Mouse (Mus musculus) forebrain, embryonic 15.5 days (tissue): ENCODE data around the gene Amigo1. TPM values are rescaled to one million over a fixed set of nuclear protein-coding genes. Genes with fewer than 3 reads are reported as not detected.

Source experiments
- ATAC-seq: fragments of 200-750 bp; cut with Nextera tagmentation; replicated peaks from 2 replicates; pipeline ENCODE4 v1.8.0; 2017; ENCODE audit warnings: mild to moderate bottlenecking, moderate TSS enrichment, moderate library complexity
- H3K27ac ChIP-seq: fragments of 300-500 bp; sonication (generic); replicated peaks from 2 replicates; pipeline ENCODE4 v1.5.1; 2015; ENCODE audit warnings: mild to moderate bottlenecking, inconsistent platforms
- H3K27me3 ChIP-seq: fragments of 300-500 bp; sonication (generic); 2 replicates; pipeline ENCODE4 v1.6.1; 2015; ENCODE audit warnings: inconsistent platforms
- H3K36me3 ChIP-seq: fragments of 300-500 bp; sonication (generic); 2 replicates; pipeline ENCODE4 v1.6.1; 2015; ENCODE audit warnings: mild to moderate bottlenecking, inconsistent platforms
- H3K4me1 ChIP-seq: fragments of 300-500 bp; sonication (generic); 2 replicates; pipeline ENCODE4 v1.6.1; 2015; ENCODE audit warnings: inconsistent platforms
- H3K4me2 ChIP-seq: fragments of 300-500 bp; sonication (generic); replicated peaks from 2 replicates; pipeline ENCODE4 v1.6.1; 2015; ENCODE audit warnings: mild to moderate bottlenecking, inconsistent platforms
- H3K4me3 ChIP-seq: fragments of 300-500 bp; sonication (generic); 2 replicates; pipeline ENCODE4 v1.5.1; 2015; ENCODE audit warnings: mild to moderate bottlenecking, inconsistent platforms
- H3K9ac ChIP-seq: fragments of 300-500 bp; sonication (generic); replicated peaks from 2 replicates; pipeline ENCODE4 v1.6.1; 2015; ENCODE audit warnings: mild to moderate bottlenecking, inconsistent platforms
- H3K9me3 ChIP-seq: fragments of 300-500 bp; sonication (generic); 2 replicates; pipeline ENCODE4 v1.6.1; 2016; ENCODE audit warnings: inconsistent platforms
- WGBS: fragments of 180-500 bp; shearing (Covaris S2); methylation state at CpG from one replicate; pipeline ENCODE4 v1.1.7; 2015; ENCODE audit warnings: mixed read lengths; 5-methylcytosine and 5-hydroxymethylcytosine counted together
- polyA plus RNA-seq: library from polyadenylated mRNA; unstranded; fragments of >200 nt; fragmentation: Nextera tagmentation; extraction: Ambion mirVana; gene quantifications from 2 replicates; pipeline ENCODE4 v1.2.1, GENCODE M21; 2015

Amigo1 gene
- polyA plus RNA-seq, 1 experiment from 2014 or later = 11.7 TPM

DNA sequence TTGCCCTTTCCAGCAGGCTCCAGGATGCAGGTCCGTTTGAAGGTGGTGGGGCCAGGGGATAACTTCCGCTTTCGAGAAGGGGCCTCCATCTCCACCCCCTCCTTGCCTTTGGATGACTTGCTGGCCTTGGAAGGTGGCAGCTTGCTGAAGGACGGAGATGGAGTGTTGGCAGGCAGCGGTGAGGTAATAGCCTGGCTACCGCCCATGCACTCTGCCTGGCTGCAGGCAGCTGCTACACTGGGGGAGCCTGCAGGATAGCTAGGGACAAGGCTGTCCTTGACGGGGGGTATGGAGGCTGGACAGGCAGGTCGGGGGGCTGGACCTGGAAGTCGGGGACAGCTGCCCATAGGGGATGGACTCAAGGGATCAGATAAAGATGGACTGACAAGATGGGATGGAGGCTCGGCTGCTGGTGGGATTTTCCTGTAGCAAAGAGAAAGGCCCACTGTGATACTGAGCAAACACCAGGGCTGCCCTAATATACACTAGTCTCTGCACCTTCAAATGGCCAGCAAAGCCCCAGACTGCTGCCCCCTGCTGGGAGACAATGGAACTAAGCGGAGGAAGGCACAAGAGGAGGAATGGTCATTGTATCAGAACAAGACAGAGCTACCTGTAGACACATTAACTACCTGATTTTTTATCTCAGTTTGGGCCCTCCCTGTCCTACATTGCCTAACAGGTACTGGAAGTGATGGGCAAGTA lies 17.6 kb downstream of the Amigo1 start:
- H3K27ac ChIP-seq = no peak overlapping the region
- H3K4me3 ChIP-seq = no peak overlapping the region
- peaks cover 44% of the 10 kb centered on the region for H3K36me3 ChIP-seq
- no peaks in the 10 kb centered on the region for H3K9me3 ChIP-seq
- peaks cover 46% of the 10 kb centered on the region for H3K4me1 ChIP-seq
- 83% methylated on average over 11 of the region's 11 CpGs for WGBS
- no peak for ATAC-seq
- no peaks in the 10 kb centered on the region for H3K27me3 ChIP-seq
- H3K4me2 ChIP-seq = no peak overlapping the region
- H3K9ac ChIP-seq = no peak overlapping the region

DNA sequence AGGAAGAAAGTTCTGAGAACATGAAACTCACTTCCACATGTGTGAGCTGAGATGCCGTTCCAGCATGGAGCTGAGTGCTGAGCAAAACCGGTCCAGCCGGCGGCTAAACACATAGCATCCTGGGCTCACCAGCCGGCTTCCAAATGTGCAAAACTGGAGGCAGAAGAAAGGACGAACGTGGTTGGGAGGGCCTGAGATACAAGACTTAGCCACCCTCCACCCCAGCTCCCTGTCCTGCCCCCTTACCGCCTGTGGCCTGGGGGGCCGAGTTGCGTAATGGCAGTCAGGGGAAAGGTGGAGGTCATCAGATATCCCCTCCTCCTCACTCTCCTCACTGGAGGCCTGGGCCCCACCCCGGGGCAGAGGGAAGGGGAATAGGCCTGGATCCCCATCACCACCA lies 18.3 kb downstream of the Amigo1 start:
- H3K9me3 ChIP-seq = no peaks in the 10 kb centered on the region
- H3K4me3 ChIP-seq = no peak overlapping the region
- H3K9ac ChIP-seq = no peak overlapping the region
- ATAC-seq = no peak
- no peaks in the 10 kb centered on the region for H3K27me3 ChIP-seq
- peaks cover 53% of the 10 kb centered on the region for H3K4me1 ChIP-seq
- 86% methylated on average over 11 of the region's 11 CpGs for WGBS
- peaks cover 40% of the 10 kb centered on the region for H3K36me3 ChIP-seq
- no peak overlapping the region for H3K4me2 ChIP-seq
- no peak overlapping the region for H3K27ac ChIP-seq

DNA sequence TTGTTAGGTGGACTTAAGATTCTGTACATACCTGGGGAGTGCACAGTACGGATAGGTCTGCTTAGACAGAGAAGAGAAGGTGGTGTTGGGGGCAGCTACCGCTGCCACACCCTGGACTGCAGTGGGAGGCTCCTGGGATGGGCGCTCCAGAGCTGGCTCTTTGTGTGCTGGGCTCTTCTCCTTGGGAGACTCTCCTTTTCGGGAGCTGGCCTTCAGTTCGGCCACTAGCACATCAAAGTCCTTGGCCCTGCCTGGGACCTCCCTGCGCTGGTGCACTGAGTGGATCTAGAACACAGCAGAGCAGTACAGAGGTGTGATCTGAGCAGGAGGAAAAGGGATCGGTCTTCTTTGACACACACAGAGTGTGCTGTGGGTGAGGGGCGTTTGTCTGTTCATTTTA lies 19.5 kb downstream of the Amigo1 start:
- H3K4me2 ChIP-seq = no peak overlapping the region
- H3K9ac ChIP-seq = no peak overlapping the region
- no peaks in the 10 kb centered on the region for H3K9me3 ChIP-seq
- H3K27me3 ChIP-seq = no peaks in the 10 kb centered on the region
- peaks cover 45% of the 10 kb centered on the region for H3K4me1 ChIP-seq
- 90% methylated on average over 8 of the region's 8 CpGs for WGBS
- H3K36me3 ChIP-seq = peaks cover 40% of the 10 kb centered on the region
- H3K4me3 ChIP-seq = no peak overlapping the region
- 0 out of 2 replicates have a peak overlapping the region, but pooled peaks have one; percentile 5 for H3K27ac ChIP-seq
- no peak for ATAC-seq

DNA sequence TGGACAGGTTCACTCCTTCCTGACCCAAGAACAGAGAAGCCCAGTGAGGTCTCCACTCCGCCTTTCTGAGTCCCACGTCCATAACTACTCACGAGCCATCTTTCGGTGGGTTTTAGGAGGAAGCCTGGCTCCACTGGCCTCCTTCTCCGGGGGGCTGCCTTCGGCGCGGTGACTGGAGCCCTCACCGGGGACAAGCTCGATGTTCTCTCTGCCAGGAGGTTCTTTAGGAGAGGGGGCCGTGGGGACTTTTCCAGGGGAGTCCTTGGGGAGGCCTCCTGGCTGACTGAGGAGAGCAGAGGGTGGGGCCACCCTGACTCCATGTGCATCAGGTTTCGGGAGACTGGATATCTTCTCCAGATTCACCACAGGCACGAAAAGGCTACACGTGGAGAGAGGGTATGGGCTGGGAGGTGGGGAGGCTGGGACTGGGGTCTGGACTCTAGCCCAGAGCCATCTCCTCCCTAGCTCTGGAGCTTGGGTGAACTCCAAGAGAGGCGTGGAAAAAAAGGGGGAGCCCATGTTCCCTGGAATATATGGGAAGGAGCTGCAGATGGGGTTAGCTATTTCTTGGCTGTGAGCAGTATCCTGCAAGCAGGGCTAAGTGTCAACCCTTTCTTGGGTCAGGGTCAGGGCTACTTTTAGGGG lies 20.7 kb downstream of the Amigo1 start:
- WGBS = 74% methylated on average over 15 of the region's 15 CpGs
- no peaks in the 10 kb centered on the region for H3K27me3 ChIP-seq
- H3K4me2 ChIP-seq = no peak overlapping the region
- no peak overlapping the region for H3K27ac ChIP-seq
- H3K4me1 ChIP-seq = peaks cover 39% of the 10 kb centered on the region
- H3K9me3 ChIP-seq = no peaks in the 10 kb centered on the region
- peaks cover 38% of the 10 kb centered on the region for H3K36me3 ChIP-seq
- H3K4me3 ChIP-seq = no peak overlapping the region
- ATAC-seq = no peak
- H3K9ac ChIP-seq = no peak overlapping the region

DNA sequence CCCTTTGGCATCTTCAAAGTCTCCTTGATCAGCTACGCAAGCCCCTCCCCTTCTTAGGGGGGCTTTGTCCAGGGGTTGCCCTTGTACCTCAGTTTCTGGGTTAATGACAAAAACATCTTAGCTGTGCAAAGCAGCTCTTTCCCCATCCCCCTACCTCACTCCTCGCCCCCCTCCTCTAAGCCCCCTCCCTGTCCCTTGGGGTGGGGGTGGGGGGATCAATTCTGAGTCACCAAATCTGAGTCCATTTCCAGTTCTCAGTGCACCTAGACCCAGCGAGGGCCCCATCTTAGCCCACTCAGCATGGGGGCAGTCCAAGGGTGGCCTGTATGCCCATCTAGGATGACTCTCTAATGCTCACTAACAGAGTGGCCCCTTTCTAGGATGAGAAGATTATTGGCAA lies 22.9 kb downstream of the Amigo1 start:
- Histone ChIP-seq H3K4me3 (peak overlapping the region; percentile 72), H3K27me3 (no peaks in the 10 kb centered on the region), H3K4me1 (peaks cover 43% of the 10 kb centered on the region), H3K36me3 (peaks cover 25% of the 10 kb centered on the region), H3K27ac (peak overlapping the region; percentile 98), H3K4me2 (peak overlapping the region; percentile 95), H3K9ac (peak overlapping the region; percentile 89), H3K9me3 (no peaks in the 10 kb centered on the region)
- WGBS = 59% methylated on average over 3 of the region's 3 CpGs
- ATAC-seq = no peak

DNA sequence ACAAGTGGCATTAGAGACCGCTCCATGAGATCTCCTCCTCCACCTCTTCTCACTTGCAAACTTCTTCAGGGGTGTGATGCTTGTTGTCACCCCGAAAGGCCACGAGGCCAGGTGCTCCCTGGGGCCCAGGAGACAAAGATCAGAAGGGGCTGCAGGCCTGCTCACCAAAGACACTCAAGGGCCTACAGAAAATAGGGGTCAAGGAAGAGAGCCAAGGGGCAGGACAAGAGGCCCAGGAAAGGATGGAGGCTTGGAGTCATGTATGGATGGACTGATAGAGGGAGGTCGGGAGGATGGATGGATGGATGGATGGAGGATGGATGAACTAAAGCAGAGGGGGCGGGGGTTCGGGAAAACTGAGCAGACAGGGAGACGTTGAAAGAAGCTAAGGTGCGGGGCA lies 23.4 kb downstream of the Amigo1 start:
- Histone ChIP-seq H3K4me1 (peaks cover 41% of the 10 kb centered on the region), H3K9me3 (no peaks in the 10 kb centered on the region), H3K4me2 (peak overlapping the region; percentile 95), H3K36me3 (peaks cover 22% of the 10 kb centered on the region), H3K27ac (peak overlapping the region; percentile 98), H3K27me3 (no peaks in the 10 kb centered on the region), H3K4me3 (peak overlapping the region; percentile 72), H3K9ac (peak overlapping the region; percentile 89)
- peak; percentile 3; the same call in 1 of the 2 replicates for ATAC-seq
- WGBS = 5% methylated on average over 8 of the region's 8 CpGs

DNA sequence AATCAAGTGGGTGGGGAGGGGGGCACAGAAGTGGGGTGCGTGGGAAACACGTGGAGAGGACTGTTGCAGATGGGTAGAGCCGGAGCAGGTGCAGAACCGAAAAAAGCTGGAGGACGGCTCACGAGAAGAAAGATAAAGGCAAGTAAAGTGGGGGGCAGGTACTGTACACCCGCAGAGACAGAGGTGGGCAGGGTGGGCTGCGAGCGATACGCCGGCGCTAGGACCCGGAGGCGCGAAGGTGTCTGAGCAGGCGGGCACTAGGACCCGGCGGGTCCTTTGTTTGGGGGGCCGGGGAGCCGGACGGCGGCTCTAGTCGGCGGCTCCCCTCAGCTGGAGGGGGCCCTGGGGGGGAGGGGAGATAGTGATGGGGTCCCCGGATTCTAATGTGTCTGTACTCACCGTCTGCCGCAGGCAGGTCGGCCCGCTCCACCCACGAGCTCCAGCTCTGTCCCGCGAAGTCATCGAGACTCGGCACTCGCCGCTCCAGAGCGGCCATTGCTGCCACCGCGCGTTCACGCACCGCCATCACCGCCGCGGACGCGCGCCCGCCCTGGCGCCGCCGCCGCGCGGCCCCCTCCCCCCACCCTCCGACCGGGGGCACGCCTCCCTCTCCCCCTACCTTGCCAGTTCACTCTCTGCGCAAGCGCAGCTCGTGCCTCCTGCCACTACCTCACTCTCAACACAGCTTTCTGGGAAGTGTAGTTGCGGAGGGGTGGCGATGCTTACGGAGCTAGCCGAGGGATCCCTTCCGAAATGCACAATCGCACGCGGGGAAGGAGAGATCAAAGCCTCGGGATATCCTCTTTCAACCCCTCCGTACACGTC lies 24.0 kb downstream of the Amigo1 start:
- Histone ChIP-seq H3K27me3 (no peaks in the 10 kb centered on the region), H3K9me3 (no peaks in the 10 kb centered on the region), H3K4me2 (peak overlapping the region; percentile 95), H3K4me3 (peak overlapping the region; percentile 72), H3K9ac (peak overlapping the region; percentile 89), H3K36me3 (peaks cover 16% of the 10 kb centered on the region), H3K4me1 (peaks cover 41% of the 10 kb centered on the region), H3K27ac (peak overlapping the region; percentile 98)
- ATAC-seq = peak; percentile 95
- WGBS = under 1% methylated on average over 70 of the region's 72 CpGs

DNA sequence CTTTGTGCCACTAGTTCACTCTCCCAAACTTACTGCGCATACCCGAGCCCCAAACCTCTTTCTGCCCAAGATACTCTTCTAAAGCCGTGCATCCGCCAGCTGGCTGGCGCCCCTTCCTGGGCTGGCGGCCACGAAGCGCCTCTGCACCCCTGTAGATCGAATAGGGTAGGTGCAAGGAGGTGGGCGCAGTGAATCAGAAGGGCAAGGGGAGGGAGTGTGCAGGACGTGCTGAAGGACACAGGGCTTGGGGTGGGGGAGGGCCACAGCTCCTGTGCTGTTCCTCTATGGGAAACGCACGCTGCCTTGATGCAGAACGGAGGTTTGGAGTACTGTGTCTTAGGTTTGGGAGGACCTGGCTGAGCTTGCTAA lies 24.6 kb downstream of the Amigo1 start, which contains the start of gene Atxn7l2:
Atxn7l2 (minus strand) TSS at position 164 of the 369 bp plus-strand sequence.
- ATAC-seq = peak; percentile 85
- Histone ChIP-seq H3K36me3 (peaks cover 10% of the 10 kb centered on the region), H3K27me3 (no peaks in the 10 kb centered on the region), H3K9ac (peak within 1 kb of the TSS; percentile 89), H3K9me3 (no peaks in the 10 kb centered on the region), H3K27ac (peak within 1 kb of the TSS; percentile 98), H3K4me1 (peaks cover 41% of the 10 kb centered on the region), H3K4me3 (peak within 1 kb of the TSS; percentile 72), H3K4me2 (peak within 1 kb of the TSS; percentile 95)
- under 1% methylated on average over 14 of the region's 14 CpGs for WGBS

DNA sequence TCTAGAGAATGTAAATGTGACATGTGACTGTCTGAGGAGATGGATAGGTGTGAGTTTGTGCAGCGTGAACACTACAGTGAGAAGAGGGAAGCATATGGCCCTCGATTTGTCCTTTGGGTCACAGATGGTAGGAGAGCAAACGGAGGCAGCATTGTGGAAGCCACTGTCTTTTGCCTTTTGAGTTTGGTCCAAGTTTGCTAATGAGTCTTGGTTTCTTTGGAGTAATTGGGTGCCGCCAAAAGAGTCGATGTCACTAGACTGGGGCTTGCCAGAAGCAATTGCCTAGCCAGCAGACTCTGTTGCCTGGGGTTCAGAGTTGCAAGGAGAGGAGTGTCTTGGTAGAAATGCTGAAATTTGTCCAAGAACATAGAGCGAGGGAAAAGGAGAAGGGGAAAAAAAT lies 25.7 kb downstream of the Amigo1 start:
- peak overlapping the region; percentile 98 for H3K27ac ChIP-seq
- ATAC-seq = no peak
- H3K9ac ChIP-seq = 0 out of 2 replicates have a peak overlapping the region, but pooled peaks have one; percentile 89

DNA sequence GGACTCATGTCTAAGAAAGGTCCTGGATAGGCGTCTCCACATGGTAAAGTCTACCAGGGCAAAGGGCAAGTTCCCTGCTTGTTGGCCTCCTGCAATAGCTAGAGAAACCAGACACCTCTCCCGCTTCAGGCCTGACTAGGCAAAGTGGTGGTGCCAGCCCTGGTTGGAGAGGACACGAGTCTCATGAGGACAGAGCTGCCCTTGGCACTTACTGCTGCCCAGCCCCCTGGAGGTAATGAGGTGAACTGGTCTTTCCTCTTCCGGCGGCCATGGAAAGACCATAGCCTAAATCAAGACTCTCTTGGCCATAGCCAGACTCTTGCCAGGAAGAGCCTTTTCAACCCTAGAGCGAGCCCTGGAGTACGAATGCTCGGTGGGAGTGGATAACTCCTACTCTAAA lies 26.3 kb downstream of the Amigo1 start:
- H3K27me3 ChIP-seq = no peaks in the 10 kb centered on the region
- no peak overlapping the region for H3K9ac ChIP-seq
- no peak overlapping the region for H3K4me3 ChIP-seq
- H3K9me3 ChIP-seq = no peaks in the 10 kb centered on the region
- peak overlapping the region; percentile 98 for H3K27ac ChIP-seq
- H3K4me2 ChIP-seq = no peak overlapping the region
- WGBS = 83% methylated on average over 8 of the region's 8 CpGs
- ATAC-seq = no peak
- H3K36me3 ChIP-seq = no peaks in the 10 kb centered on the region
- H3K4me1 ChIP-seq = peaks cover 33% of the 10 kb centered on the region

More for the DNA sequence above, 25.7 kb downstream of the Amigo1 start:
- WGBS = 31% methylated on average over 6 of the region's 6 CpGs
- Histone ChIP-seq H3K27me3 (no peaks in the 10 kb centered on the region), H3K4me3 (peak overlapping the region; percentile 72), H3K9me3 (no peaks in the 10 kb centered on the region), H3K36me3 (no peaks in the 10 kb centered on the region), H3K4me1 (peaks cover 38% of the 10 kb centered on the region), H3K4me2 (peak overlapping the region; percentile 63)

DNA sequence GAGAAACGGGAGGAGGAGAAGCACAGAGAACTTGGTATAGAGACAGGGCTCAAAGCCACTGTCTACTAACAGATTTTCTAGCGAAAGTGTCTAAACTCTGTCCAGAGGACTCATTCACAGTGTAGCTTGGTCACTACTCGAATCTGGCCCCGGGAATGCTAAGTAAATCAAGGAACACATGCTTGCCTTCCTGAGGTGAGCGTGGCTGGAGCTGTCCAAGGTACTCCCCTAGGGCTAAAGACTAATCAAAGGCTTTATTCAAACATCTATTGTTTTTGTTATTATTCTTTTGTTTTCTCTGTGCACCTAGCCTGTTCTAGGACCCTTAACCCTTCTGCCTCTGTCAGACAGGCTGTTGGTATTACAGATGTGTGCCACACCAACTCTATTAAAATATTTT lies 28.6 kb downstream of the Amigo1 start:
- H3K4me3 ChIP-seq = no peak overlapping the region
- no peaks in the 10 kb centered on the region for H3K36me3 ChIP-seq
- no peak for ATAC-seq
- H3K9me3 ChIP-seq = no peaks in the 10 kb centered on the region
- 19% methylated on average over 5 of the region's 5 CpGs for WGBS
- no peaks in the 10 kb centered on the region for H3K27me3 ChIP-seq
- no peak overlapping the region for H3K9ac ChIP-seq
- peaks cover 13% of the 10 kb centered on the region for H3K4me1 ChIP-seq
- no peak overlapping the region for H3K27ac ChIP-seq
- H3K4me2 ChIP-seq = no peak overlapping the region

DNA sequence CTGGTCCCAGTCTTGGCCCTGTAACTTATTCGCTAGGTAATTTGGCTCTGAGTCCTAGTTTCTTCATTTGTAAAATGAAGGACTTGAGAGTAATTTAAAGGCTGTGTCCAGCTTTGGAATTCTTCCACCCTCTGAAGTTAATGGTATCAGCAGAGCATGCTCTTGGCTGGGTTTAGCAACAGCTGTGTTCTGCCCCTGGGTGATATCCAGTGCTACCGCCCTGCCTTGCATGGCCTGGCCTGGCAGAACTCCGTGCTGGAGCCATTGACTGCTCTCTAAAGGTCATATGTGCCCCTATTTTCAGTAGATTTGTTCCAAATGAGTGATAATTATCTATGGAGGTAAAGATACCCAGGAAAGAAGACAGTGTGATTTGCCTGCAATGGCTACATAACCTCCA lies 34.5 kb downstream of the Amigo1 start:
- Histone ChIP-seq H3K4me3 (no peak overlapping the region), H3K27ac (no peak overlapping the region), H3K27me3 (peaks cover 16% of the 10 kb centered on the region), H3K9ac (no peak overlapping the region), H3K36me3 (no peaks in the 10 kb centered on the region), H3K4me1 (peaks cover 2% of the 10 kb centered on the region; the same call in 1 of the 2 replicates), H3K4me2 (no peak overlapping the region), H3K9me3 (no peaks in the 10 kb centered on the region)
- ATAC-seq = no peak
- WGBS = 81% methylated on average over 3 of the region's 3 CpGs
